ENCODE assay signal across 22 mouse cellular contexts in genomic region chr1:91407819-91408218, GRCm38 (mm10). TPM values are rescaled to one million over a fixed set of nuclear protein-coding genes. Genes with fewer than 3 reads are reported as not detected.
A peak's percentile ranks its signal among the peaks of the same experiment; 100 is the strongest.
DNase-seq lines count a peak whose midpoint lies in the region; TF ChIP-seq lines count a peak whose summit lies in the region.
"Had no signal": no experiment of that assay in that cellular context is flagged by ENCODE, and none has a peak within 500 bp of the region (broad histone marks: within the 10 kb centered on the region; RNA-seq: fewer than 3 reads in every experiment).

No protein-coding gene starts in this region.

- no peaks in the 10 kb centered on the region for H3K36me3 ChIP-seq in myocyte (ENCODE audit: control insufficient read depth, insufficient read depth)
- H3K36me3 ChIP-seq: embryonic facial prominence, embryonic 13.5 days; embryonic facial prominence, embryonic 15.5 days had no signal

- intact Hi-C loops in gastrocnemius, postnatal 36 days (cut with DNase I): no loop called here

- peak; percentile 38 for DNase-seq in gastrocnemius, adult 18-20 months (ENCODE audit: low spot score)
- DNase-seq in gastrocnemius, postnatal 36 days: no peak
- peak; percentile 25 for DNase-seq in gastrocnemius, postnatal 25 days
- DNase-seq in gastrocnemius, postnatal 10 days: no peak
- no peak for DNase-seq in ovary, adult 18-20 months (ENCODE audit: low spot score)
- DNase-seq: adrenal gland, adult 2 months; adrenal gland, postnatal 10 days; adrenal gland, postnatal 25 days; cerebellum, adult 11-12 months; cerebellum, adult 2 months; cerebellum, adult 9-10 months; cerebellum, postnatal 14 days; cerebellum, postnatal 36 days; embryo, embryonic 11 days had no signal

- no peak overlapping the region for H3K4me3 ChIP-seq in myocyte
- H3K4me3 ChIP-seq: embryonic facial prominence, embryonic 13.5 days; embryonic facial prominence, embryonic 15.5 days; erythroblast, embryonic 14.5 days; forebrain, embryonic 10.5 days; forebrain, embryonic 12.5 days had no signal

- no peak overlapping the region for H3K4me2 ChIP-seq in myocyte (ENCODE audit: low read depth)
- H3K4me2 ChIP-seq: embryonic facial prominence, embryonic 13.5 days; embryonic facial prominence, embryonic 15.5 days; forebrain, embryonic 12.5 days had no signal

- no peak overlapping the region for H3ac ChIP-seq in myocyte (ENCODE audit: control insufficient read depth, insufficient read length)

- H3K27me3 ChIP-seq in myocyte (ENCODE audit: control insufficient read depth, insufficient read depth, insufficient read length): no peaks in the 10 kb centered on the region

- H3K79me2 ChIP-seq in myocyte (ENCODE audit: control insufficient read depth, insufficient read depth): no peaks in the 10 kb centered on the region

- TF ChIP-seq POLR2A in myocyte (IDR thresholded peaks at IDR 0.05; ENCODE audit: insufficient read length, low read depth): no peak

TF ChIP-seq in myocyte, 11 proteins besides CTCF, POLR2A, EP300 and RAD21:
- TF ChIP-seq MYOD1 (IDR thresholded peaks at IDR 0.05; ENCODE audit: control insufficient read depth in 1 of 3, insufficient read length in 2 of 3, low read depth in 2 of 3) (peak in 2 of 3 experiments; percentile 46 to 74), TCF12 (IDR thresholded peaks at IDR 0.05; ENCODE audit: insufficient read depth, poor library complexity, severe bottlenecking) (no peak), TCF3 (IDR thresholded peaks at IDR 0.05; ENCODE audit: insufficient read length, low read depth) (no peak), CEBPB (IDR thresholded peaks at IDR 0.05; ENCODE audit: insufficient read depth, poor library complexity, severe bottlenecking) (no peak), SRF (IDR thresholded peaks at IDR 0.05; ENCODE audit: control insufficient read depth, insufficient read length, low read depth) (no peak), MYOG (IDR thresholded peaks at IDR 0.05; ENCODE audit: control insufficient read depth in 1 of 3, insufficient read depth in 1 of 3, insufficient read length in 2 of 3, low read depth in 2 of 3) (peak in 2 of 3 experiments; percentile 28 to 85), POLR2AphosphoS2 (IDR thresholded peaks at IDR 0.05; ENCODE audit: insufficient read length, low read depth) (no peak), MAX (IDR thresholded peaks at IDR 0.05; ENCODE audit: low read depth) (no peak)

RNA-seq across cellular contexts. Expression of gene Hes6, which starts 6.0 kb away (rescaled TPM):
- total RNA-seq in gastrocnemius, adult 18-20 months (2021): 1 to 10 TPM; 6.0 to 6.4 TPM
- total RNA-seq in gastrocnemius, postnatal 36 days (2021): 1 to 10 TPM; 7.5 to 7.9 TPM
- total RNA-seq in gastrocnemius, postnatal 25 days (2021): 1 to 10 TPM; 6.9 to 8.6 TPM
- total RNA-seq in gastrocnemius, postnatal 10 days (2021): 10 to 100 TPM; 19.8 to 21.4 TPM
- 250 TPM for polyA plus RNA-seq in myocyte (2012; fragmentation: generic; extraction: Trizol)

RNA-seq across cellular contexts. Expression of gene Ilkap, which starts 9.2 kb away (rescaled TPM):
- 10 to 100 TPM; 35.4 to 40.1 TPM for total RNA-seq in gastrocnemius, adult 18-20 months (2021)
- total RNA-seq in gastrocnemius, postnatal 36 days (2021): 10 to 100 TPM; 33.2 TPM
- 10 to 100 TPM; 30.1 to 35.8 TPM for total RNA-seq in gastrocnemius, postnatal 25 days (2021)
- total RNA-seq in gastrocnemius, postnatal 10 days (2021): 10 to 100 TPM; 48.2 to 49.3 TPM
- 80.3 TPM for polyA plus RNA-seq in myocyte (2012; fragmentation: generic; extraction: Trizol)

RNA-seq across cellular contexts. Expression of gene Erfe, which starts 41.6 kb away (rescaled TPM):
- total RNA-seq in gastrocnemius, adult 18-20 months (2021): 1 to 10 TPM; 1.2 to 1.6 TPM
- total RNA-seq in gastrocnemius, postnatal 36 days (2021): 1 to 10 TPM; 1.8 to 2.1 TPM
- total RNA-seq in gastrocnemius, postnatal 25 days (2021): 1 to 10 TPM; 2.3 to 3.6 TPM
- 1 to 10 TPM; 1.1 to 1.3 TPM for total RNA-seq in gastrocnemius, postnatal 10 days (2021)
- polyA plus RNA-seq in myocyte (2012; fragmentation: generic; extraction: Trizol): 13.1 TPM
- polyA plus RNA-seq: cerebellum, adult 2 months had no signal

RNA-seq across cellular contexts. Expression of gene Per2, which starts 51.3 kb away (rescaled TPM):
- 1 to 10 TPM; 2.3 to 3.0 TPM for total RNA-seq in gastrocnemius, adult 18-20 months (2021)
- 1 to 10 TPM; 6.7 to 9.9 TPM for total RNA-seq in gastrocnemius, postnatal 36 days (2021)
- 1 to 10 TPM in 1 of 2 experiments, under 1 TPM in 1; 0.97 to 7.1 TPM for total RNA-seq in gastrocnemius, postnatal 25 days (2021)
- total RNA-seq in gastrocnemius, postnatal 10 days (2021): 1 to 10 TPM; 4.9 to 6.8 TPM
- 1.8 TPM for polyA plus RNA-seq in myocyte (2012; fragmentation: generic; extraction: Trizol)

RNA-seq across cellular contexts. Expression of gene Klhl30, which starts 57.0 kb away (rescaled TPM):
- 10 to 100 TPM; 72.6 to 80.4 TPM for total RNA-seq in gastrocnemius, adult 18-20 months (2021)
- total RNA-seq in gastrocnemius, postnatal 36 days (2021): 10 to 100 TPM; 55.0 to 66.7 TPM
- 100 to 1,000 TPM in 1 of 2 experiments, 10 to 100 TPM in 1; 87.8 to 132 TPM for total RNA-seq in gastrocnemius, postnatal 25 days (2021)
- 10 to 100 TPM; 70.3 to 75.2 TPM for total RNA-seq in gastrocnemius, postnatal 10 days (2021)
- 106 TPM for polyA plus RNA-seq in myocyte (2012; fragmentation: generic; extraction: Trizol)
- total RNA-seq: MEL had no signal
- polyA plus RNA-seq: erythroblast, embryonic 14.5 days; forebrain, embryonic 16.5 days had no signal

Comparison
In these comparisons a context has a peak if more than half of its experiments do, and no peak if none do; other contexts are left out.
1. DNase-seq: peak in gastrocnemius, adult 18-20 months (single experiment) and gastrocnemius, postnatal 25 days (single experiment); none in gastrocnemius, postnatal 36 days (0 of 2), gastrocnemius, postnatal 10 days (single experiment) and ovary, adult 18-20 months (single experiment).